Mouse (Mus musculus) adrenal gland, adult 2 months (tissue): ENCODE results near the gene Mcm9. TPM values are rescaled to one million over a fixed set of nuclear protein-coding genes. Genes with fewer than 3 reads are reported as not detected.

Experiments
- DNase-seq: peaks from one replicate; pipeline ENCODE4 v3.0.0; 2021
- polyA plus RNA-seq: library from polyadenylated mRNA; depleted of rRNA; stranded (reverse); fragments of >200 nt; gene quantifications from 2 replicates; pipeline ENCODE4 v1.2.3, GENCODE M21; 2012
- total RNA-seq, 2 experiments: library from RNA; stranded (reverse); gene quantifications; 2 replicates each; pipeline ENCODE4 v1.2.3; 2021

The Mcm9 gene
- total and polyA plus RNA-seq, 3 experiments: 2.2 to 9.1 (median 8.9) TPM

- peak; percentile 79 for DNase-seq
These were observed 49.6 kb downstream of the Mcm9 start for GRCm38 (mm10) chr10:53580621-53581081.

DNA sequence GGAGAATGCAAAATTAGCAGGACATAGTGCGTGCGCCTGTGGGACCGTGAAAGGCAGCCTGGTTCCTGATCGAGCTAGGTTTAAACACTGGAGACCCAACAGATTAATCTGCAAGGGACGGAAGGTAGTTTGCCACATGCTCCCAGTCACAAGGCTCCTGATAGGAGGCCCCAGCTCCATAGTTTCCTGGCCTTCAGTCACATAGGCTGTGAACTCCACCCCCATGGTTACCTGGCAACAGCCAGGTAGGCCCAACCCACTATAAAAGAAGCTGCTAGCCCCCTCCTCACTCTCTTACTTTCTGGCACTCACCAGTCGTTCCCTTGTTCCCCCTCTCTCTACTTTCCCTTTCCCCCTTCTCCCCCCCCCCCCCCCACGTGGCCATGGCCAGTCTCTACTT is 50.1 kb downstream of the Mcm9 start:
- DNase-seq: no peak

DNA sequence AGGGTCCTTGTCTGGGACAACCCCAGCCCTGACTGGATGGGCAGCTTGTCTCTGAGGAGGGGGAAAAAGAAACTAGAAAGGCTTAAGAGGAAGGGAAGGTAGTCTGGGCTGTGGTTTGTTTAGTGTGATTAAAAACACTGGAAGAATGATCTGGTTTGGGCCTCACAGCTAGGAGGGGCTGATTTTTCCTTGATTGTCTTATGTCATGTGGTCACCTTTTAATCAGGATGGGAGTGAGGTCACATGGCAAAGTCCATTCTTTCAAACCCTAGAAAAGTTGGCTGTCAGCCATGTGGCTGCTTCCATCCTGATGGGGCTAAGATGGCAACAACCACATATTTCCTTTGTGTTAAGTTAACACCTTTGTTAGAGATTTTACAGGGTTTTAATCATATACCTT is 61.7 kb downstream of the Mcm9 start:
- no peak for DNase-seq

- no peak for DNase-seq
These were observed 64.7 kb downstream of the Mcm9 start for GRCm38 (mm10) chr10:53565538-53565937.

DNA sequence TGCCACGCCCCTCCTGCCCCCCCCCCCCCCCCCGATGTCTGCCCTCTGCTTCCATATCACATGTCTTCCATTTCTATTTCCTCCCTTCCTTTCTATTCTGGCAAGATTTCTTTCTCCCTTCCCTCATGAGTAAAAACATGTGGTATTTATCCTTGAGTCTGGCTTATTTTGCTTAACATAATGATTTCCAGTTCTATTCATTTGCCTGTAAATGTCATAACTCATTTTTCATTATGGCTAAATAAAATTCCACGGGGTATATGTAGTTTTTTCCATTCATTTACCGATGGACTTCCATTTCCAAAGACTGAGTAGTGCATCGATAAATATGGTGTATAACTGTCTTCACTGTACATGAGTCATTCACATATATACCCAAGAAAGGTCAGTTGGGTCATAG is 68.2 kb downstream of the Mcm9 start:
- no peak for DNase-seq

DNA sequence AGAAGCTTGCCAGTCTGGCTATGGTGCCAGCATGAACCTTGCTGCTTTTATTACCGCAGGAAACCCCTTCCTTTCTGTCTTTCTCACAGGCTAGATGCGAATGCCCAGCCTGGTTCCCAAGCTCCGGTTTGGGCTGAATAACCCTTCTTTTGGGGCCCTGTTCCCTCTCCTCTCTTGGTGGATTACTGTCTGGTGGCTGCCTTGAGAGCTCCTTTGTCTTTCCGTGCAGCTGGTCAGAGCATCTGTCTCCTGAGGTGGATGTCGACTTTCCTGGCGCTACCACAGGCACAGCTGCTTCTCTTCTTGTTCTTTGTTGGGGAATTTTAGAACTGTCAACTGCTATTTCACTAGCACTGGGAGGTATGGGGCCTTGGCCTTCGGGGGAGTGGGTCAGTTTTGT is 92.6 kb downstream of the Mcm9 start:
- no peak for DNase-seq

- no peak for DNase-seq
These were observed 97.9 kb downstream of the Mcm9 start for GRCm38 (mm10) chr10:53532297-53532696.

DNA sequence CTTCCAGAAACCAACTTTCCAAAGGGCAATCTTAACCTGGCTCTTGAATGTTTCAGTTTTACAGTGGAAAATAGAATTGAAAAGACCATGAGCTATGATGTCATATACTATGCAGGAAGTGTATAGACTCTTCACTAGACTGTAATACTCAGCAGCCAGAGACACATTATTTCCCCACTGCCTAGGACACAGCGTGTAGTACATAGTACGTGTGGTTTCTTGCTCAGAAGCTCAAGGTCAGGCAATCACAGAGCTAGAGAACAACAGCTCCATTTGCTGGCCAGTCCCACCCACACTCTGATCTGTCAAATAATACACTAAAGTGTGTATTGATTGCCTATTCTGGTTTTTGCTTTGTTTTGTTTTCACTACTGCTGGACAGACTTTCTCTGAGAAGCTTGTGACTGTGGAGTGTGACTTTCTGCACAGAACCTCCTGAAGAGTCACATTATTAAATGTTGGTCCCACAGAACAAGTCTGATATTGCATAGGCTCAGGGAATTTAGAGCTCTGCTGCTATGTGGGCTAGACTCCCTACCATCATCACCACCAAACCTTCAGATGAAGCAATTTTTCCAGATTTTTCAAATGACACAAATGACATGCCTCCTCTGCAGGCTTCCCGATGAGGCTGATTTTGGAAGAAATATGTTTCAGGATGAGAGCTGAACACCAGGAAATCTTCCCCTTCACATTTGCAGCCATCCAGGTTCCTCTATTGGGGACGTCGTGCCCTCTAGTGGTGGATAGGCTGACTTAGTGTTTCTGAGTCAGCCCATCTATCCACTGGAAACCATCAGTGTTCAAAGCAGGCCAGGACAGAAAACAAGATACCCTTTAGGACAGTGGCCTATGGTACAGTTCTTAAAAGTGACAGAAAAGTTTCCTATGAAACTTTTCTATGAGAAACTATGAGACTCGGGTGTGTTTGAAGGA is 102.1 kb downstream of the Mcm9 start:
- DNase-seq: peak; percentile 48

GRCm38 (mm10) chr10:53527344-53527743 is 102.9 kb downstream of the Mcm9 start:
- no peak for DNase-seq

GRCm38 (mm10) chr10:53526350-53526749 is 103.9 kb downstream of the Mcm9 start:
- no peak for DNase-seq

DNA sequence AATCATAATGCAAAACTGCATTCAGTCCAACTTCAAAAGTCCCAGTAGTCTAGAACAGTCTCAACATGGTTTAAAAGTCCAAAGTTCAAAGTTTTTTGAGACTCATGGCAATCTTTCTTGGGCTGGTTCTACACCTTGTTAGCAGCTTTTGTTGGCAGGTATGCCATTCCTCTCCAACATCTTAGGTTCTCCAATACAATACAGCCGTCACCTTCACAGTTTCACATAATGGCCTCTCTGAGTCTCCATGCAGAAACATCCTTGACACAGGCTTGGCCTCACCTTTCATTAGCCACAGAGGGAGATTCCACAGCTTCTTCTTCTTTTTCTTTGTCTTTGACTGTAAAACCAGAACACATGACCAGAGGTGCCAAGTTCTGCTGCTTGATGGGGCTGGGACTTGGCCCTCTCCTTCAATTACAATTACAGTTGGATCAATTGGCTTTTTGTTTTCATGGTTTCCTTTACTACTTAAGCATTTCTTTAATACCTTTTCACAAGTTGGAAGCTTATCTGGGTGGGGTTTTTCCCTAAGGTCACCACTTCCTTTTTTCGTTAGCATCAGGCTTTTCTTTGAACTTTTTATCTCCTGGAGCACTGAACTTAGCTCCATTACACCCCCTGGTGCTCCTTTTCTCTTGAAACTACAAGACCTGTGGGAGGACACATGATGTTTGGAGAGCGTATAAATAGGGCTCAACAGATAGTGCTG is 104.8 kb downstream of the Mcm9 start:
- DNase-seq: no peak

- no peak for DNase-seq
These were observed 110.9 kb downstream of the Mcm9 start for GRCm38 (mm10) chr10:53519068-53519954.

- no peak for DNase-seq
These were observed 111.7 kb downstream of the Mcm9 start for GRCm38 (mm10) chr10:53518599-53518913.

GRCm38 (mm10) chr10:53517770-53518598 is 112.3 kb downstream of the Mcm9 start:
- DNase-seq: no peak

GRCm38 (mm10) chr10:53512491-53512890 is 117.7 kb downstream of the Mcm9 start:
- no peak for DNase-seq

- peak; percentile 65 for DNase-seq
These were observed 121.0 kb downstream of the Mcm9 start for GRCm38 (mm10) chr10:53509158-53509773.

GRCm38 (mm10) chr10:53508676-53509075 is 121.6 kb downstream of the Mcm9 start:
- DNase-seq: no peak

DNA sequence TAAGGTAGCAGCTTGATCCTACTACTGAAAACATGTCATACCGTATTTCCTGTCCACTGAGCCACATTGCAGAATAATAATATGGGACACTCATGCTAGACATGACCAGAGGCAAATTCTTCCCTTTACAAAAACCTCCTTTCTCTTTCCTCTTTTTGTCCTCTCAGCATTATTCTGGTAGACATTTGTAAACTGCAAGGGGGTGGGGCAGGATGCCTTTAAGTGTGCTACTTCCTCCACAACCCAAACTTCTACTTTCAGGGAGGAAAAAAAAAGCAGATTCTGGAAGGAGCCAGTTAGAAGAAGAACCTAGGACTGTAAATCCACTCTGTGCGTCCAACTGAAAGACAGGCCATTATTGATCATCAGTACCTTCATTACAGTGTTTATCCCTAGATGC is 124.7 kb downstream of the Mcm9 start:
- DNase-seq: no peak

GRCm38 (mm10) chr10:53505069-53505468 is 125.2 kb downstream of the Mcm9 start:
- DNase-seq: no peak

DNA sequence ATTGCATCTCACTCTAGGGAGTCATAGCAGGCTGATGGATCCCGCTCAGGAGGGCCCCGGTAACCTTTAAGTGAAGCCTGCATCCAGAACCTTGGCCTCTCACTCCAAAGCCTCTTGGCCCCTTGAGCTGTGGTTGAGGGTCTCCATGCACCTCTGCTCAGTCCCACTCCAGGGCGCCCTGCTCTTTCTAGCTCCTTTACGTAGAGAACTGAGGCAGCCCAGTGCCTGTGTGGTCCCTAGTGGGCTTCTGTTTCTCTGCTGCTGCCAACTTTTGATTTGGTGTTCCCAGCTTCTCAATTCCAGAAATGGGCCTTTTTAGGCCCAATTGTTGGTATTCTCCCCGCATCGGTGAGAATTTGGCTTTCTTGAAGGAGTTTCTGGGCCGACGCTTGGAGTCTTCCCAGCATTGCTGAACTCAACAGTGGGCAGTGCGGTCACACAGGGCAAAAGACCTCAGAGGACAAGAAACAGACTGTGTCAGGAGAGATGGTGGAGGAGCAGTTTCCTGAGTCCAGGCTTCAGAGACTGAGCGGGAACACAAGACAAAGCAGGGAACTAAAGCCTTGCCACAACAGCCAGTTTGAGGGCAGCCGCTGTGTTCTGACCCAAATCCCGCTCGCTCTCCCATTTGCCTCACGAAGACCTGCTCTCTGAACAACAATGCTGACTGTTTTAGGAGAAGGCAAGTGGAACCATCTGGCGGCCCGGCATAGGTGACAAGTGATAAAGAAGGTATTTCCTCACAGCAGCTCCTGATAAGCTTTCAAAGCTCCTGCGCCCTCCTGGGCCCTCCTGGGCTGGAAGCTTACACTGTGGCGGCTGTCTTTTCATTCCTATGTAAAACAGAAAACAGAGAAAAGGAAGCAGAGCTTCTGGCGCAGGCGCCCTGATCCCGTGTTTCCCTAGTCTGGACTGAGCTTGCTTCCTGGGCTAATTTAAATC is 127.1 kb downstream of the Mcm9 start:
- no peak for DNase-seq
